Mouse (Mus musculus) embryonic facial prominence, embryonic 11.5 days (tissue): ENCODE measurements at regions not wholly inside any gene's neighbourhood (a gene's known extent, or its start where the extent isn't known, plus 50 kb on each side); places are given as distances from the start of the nearest gene placed in this dataset.

Experiments
- ATAC-seq: fragments of 200-750 bp; cut with Nextera tagmentation; replicated peaks from 2 replicates; pipeline ENCODE4 v1.8.0; 2017; ENCODE audit warnings: low read depth; ENCODE audit not compliant: insufficient number of reproducible peaks, low FRiP score, low TSS enrichment
- DNase-seq: peaks from one replicate; pipeline ENCODE4 v3.0.0-alpha.2; 2015; ENCODE audit warnings: low spot score
- H3K27ac ChIP-seq: fragments of 300-500 bp; sonication (generic); replicated peaks from 2 replicates; pipeline ENCODE4 v1.5.1; 2014; ENCODE audit warnings: mild to moderate bottlenecking, low read depth, low read length, control low read depth
- H3K27me3 ChIP-seq: fragments of 300-500 bp; sonication (generic); 2 replicates; pipeline ENCODE4 v1.6.1; 2014; ENCODE audit warnings: mild to moderate bottlenecking, low read length, moderate library complexity, mixed read lengths; ENCODE audit not compliant: control insufficient read depth, insufficient read depth
- H3K36me3 ChIP-seq: fragments of 300-500 bp; sonication (generic); replicated peaks from 2 replicates; pipeline ENCODE4 v1.6.1; 2014; ENCODE audit warnings: low read depth, mild to moderate bottlenecking, low read length, moderate library complexity, mixed read lengths; ENCODE audit not compliant: control insufficient read depth, insufficient read depth
- H3K4me1 ChIP-seq: fragments of 300-500 bp; sonication (generic); 2 replicates; pipeline ENCODE4 v1.6.1; 2014; ENCODE audit warnings: low read length, mixed read lengths; ENCODE audit not compliant: control insufficient read depth, insufficient read depth
- H3K4me2 ChIP-seq: fragments of 300-500 bp; sonication (generic); 2 replicates; pipeline ENCODE4 v1.6.1; 2014; ENCODE audit warnings: low read depth, mild to moderate bottlenecking, control low read depth, low read length, moderate library complexity
- H3K4me3 ChIP-seq: fragments of 300-500 bp; sonication (generic); 2 replicates; pipeline ENCODE4 v1.5.1; 2014; ENCODE audit warnings: low read depth, low read length, control low read depth
- H3K9ac ChIP-seq: fragments of 300-500 bp; sonication (generic); replicated peaks from 2 replicates; pipeline ENCODE4 v1.6.1; 2014; ENCODE audit warnings: mild to moderate bottlenecking, control low read depth, low read length
- H3K9me3 ChIP-seq: fragments of 300-500 bp; sonication (generic); replicated peaks from 2 replicates; pipeline ENCODE4 v1.6.1; 2016; ENCODE audit warnings: mild to moderate bottlenecking, low read length, inconsistent platforms, mixed read lengths; ENCODE audit not compliant: control insufficient read depth
- WGBS: fragments of 180-500 bp; shearing (Covaris S2); extraction: QIAGEN DNeasy Blood & Tissue Kit; methylation state at CpG from one replicate; pipeline ENCODE4 v1.1.7; 2014; 5-methylcytosine and 5-hydroxymethylcytosine counted together

- Histone ChIP-seq H3K4me3 (no peak overlapping the region), H3K9me3 (no peaks in the 10 kb centered on the region), H3K27ac (no peak overlapping the region), H3K4me2 (no peak overlapping the region), H3K36me3 (no peaks in the 10 kb centered on the region), H3K27me3 (no peaks in the 10 kb centered on the region), H3K9ac (no peak overlapping the region), H3K4me1 (no peaks in the 10 kb centered on the region; the same call in 1 of the 2 replicates)
- WGBS = 86% methylated on average over 11 of the region's 11 CpGs
- no peak for DNase-seq
- ATAC-seq = no peak
These were observed 92.2 kb downstream of the Sox9 start for GRCm38 (mm10) chr11:112874239-112874638.

- DNase-seq (no peak), ATAC-seq (0 out of 2 replicates have a peak, but pooled peaks have one; percentile 56)
- H3K4me3 ChIP-seq = no peak overlapping the region
- H3K4me2 ChIP-seq = no peak overlapping the region
- H3K9ac ChIP-seq = no peak overlapping the region
- no peaks in the 10 kb centered on the region for H3K27me3 ChIP-seq
- H3K36me3 ChIP-seq = no peaks in the 10 kb centered on the region
- 53% methylated on average over 8 of the region's 8 CpGs for WGBS
- no peaks in the 10 kb centered on the region for H3K9me3 ChIP-seq
- H3K27ac ChIP-seq = no peak overlapping the region
- no peaks in the 10 kb centered on the region for H3K4me1 ChIP-seq
These were observed 94.2 kb downstream of the Sox9 start for GRCm38 (mm10) chr11:112876226-112876625.

- ATAC-seq = no peak
- H3K4me2 ChIP-seq = no peak overlapping the region
- H3K9ac ChIP-seq = no peak overlapping the region
- H3K9me3 ChIP-seq = no peaks in the 10 kb centered on the region
- H3K4me3 ChIP-seq = no peak overlapping the region
- H3K27ac ChIP-seq = no peak overlapping the region
- H3K27me3 ChIP-seq = no peaks in the 10 kb centered on the region
- H3K4me1 ChIP-seq = no peaks in the 10 kb centered on the region
- H3K36me3 ChIP-seq = no peaks in the 10 kb centered on the region
- no peak for DNase-seq
These were observed 96.4 kb downstream of the Sox9 start for GRCm38 (mm10) chr11:112878436-112878835.

GRCm38 (mm10) chr11:112880736-112881135 is 98.7 kb downstream of the Sox9 start:
- Histone ChIP-seq H3K36me3 (no peaks in the 10 kb centered on the region), H3K27me3 (no peaks in the 10 kb centered on the region), H3K9ac (no peak overlapping the region), H3K4me2 (no peak overlapping the region), H3K4me1 (no peaks in the 10 kb centered on the region), H3K9me3 (no peaks in the 10 kb centered on the region), H3K27ac (no peak overlapping the region), H3K4me3 (no peak overlapping the region)
- WGBS = 87% methylated on average over 3 of the region's 3 CpGs
- no peak for ATAC-seq
- DNase-seq = no peak

- Histone ChIP-seq H3K27me3 (no peaks in the 10 kb centered on the region), H3K27ac (no peak overlapping the region), H3K4me3 (no peak overlapping the region), H3K9me3 (no peaks in the 10 kb centered on the region), H3K9ac (no peak overlapping the region), H3K4me1 (no peaks in the 10 kb centered on the region), H3K4me2 (no peak overlapping the region), H3K36me3 (no peaks in the 10 kb centered on the region)
- ATAC-seq (no peak), DNase-seq (no peak)
- WGBS = 76% methylated on average over 9 of the region's 9 CpGs
These were observed 103.4 kb downstream of the Sox9 start for GRCm38 (mm10) chr11:112885336-112885940.

- ATAC-seq = no peak
- DNase-seq = no peak
- WGBS = 88% methylated on average over 16 of the region's 16 CpGs
- no peaks in the 10 kb centered on the region for H3K9me3 ChIP-seq
- no peak overlapping the region for H3K4me2 ChIP-seq
- no peak overlapping the region for H3K4me3 ChIP-seq
- H3K27ac ChIP-seq = no peak overlapping the region
- H3K4me1 ChIP-seq = no peaks in the 10 kb centered on the region
- no peaks in the 10 kb centered on the region for H3K36me3 ChIP-seq
- H3K9ac ChIP-seq = no peak overlapping the region
- no peaks in the 10 kb centered on the region for H3K27me3 ChIP-seq
These were observed 104.1 kb downstream of the Sox9 start for GRCm38 (mm10) chr11:112886139-112886538.

GRCm38 (mm10) chr11:112889760-112890159 is 107.7 kb downstream of the Sox9 start:
- H3K27me3 ChIP-seq = no peaks in the 10 kb centered on the region
- no peak overlapping the region for H3K4me3 ChIP-seq
- H3K9ac ChIP-seq = no peak overlapping the region
- WGBS = 93% methylated on average over 6 of the region's 6 CpGs
- H3K36me3 ChIP-seq = no peaks in the 10 kb centered on the region
- no peak overlapping the region for H3K4me2 ChIP-seq
- DNase-seq = no peak
- H3K9me3 ChIP-seq = no peaks in the 10 kb centered on the region
- H3K27ac ChIP-seq = no peak overlapping the region
- no peak for ATAC-seq
- H3K4me1 ChIP-seq = no peaks in the 10 kb centered on the region

- Histone ChIP-seq H3K4me3 (no peak overlapping the region), H3K4me1 (no peaks in the 10 kb centered on the region), H3K9ac (no peak overlapping the region), H3K27ac (no peak overlapping the region), H3K9me3 (no peaks in the 10 kb centered on the region), H3K36me3 (no peaks in the 10 kb centered on the region), H3K27me3 (no peaks in the 10 kb centered on the region), H3K4me2 (no peak overlapping the region)
- WGBS = 92% methylated on average over 2 of the region's 2 CpGs
- no peak for ATAC-seq
- DNase-seq = no peak
These were observed 115.6 kb downstream of the Sox9 start for GRCm38 (mm10) chr11:112897597-112897996.
